Mouse (Mus musculus) heart, postnatal 10 days (tissue): ENCODE results near the gene Fah. TPM values are rescaled to one million over a fixed set of nuclear protein-coding genes. Genes with fewer than 3 reads are reported as not detected.

Experiments
- DNase-seq, 2 experiments: peaks; one replicate each; pipeline ENCODE4 v3.0.0; 2021
- intact Hi-C: fragments of 180-260 bp; cut with DNase I; formaldehyde crosslinking; loops from one replicate; pipeline ENCODE4 v1.15.1; 2025
- total RNA-seq, 2 experiments: library from RNA; stranded (reverse); gene quantifications; 2 replicates each; pipeline ENCODE4 v1.2.3; 2021

Gene Fah
- total RNA-seq, 2 experiments from 2014 or later = 6.0 to 7.3 TPM

DNA sequence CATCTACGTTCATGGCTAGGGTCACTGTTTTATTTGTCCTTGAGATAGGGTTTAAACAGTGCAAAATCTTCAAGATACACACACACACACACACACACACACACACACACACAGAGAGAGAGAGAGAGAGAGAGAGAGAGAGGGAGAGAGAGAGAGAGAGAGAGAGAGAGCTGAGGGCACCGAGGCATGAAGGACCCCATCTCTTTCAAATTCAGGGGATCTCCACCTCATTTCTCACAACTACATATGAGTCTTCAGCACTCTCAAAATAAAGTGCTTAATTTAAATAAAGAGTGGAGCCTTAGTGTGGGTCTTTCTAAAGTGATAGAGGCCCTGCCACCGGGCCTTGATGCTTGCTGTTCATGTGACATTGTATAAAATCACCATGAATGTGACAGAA is 10.5 kb downstream of the Fah start:
- intact Hi-C loops = no loop called here
- DNase-seq = no peak

GRCm38 (mm10) chr7:84594917-84595303 is 11.6 kb downstream of the Fah start:
- DNase-seq = no peak

DNA sequence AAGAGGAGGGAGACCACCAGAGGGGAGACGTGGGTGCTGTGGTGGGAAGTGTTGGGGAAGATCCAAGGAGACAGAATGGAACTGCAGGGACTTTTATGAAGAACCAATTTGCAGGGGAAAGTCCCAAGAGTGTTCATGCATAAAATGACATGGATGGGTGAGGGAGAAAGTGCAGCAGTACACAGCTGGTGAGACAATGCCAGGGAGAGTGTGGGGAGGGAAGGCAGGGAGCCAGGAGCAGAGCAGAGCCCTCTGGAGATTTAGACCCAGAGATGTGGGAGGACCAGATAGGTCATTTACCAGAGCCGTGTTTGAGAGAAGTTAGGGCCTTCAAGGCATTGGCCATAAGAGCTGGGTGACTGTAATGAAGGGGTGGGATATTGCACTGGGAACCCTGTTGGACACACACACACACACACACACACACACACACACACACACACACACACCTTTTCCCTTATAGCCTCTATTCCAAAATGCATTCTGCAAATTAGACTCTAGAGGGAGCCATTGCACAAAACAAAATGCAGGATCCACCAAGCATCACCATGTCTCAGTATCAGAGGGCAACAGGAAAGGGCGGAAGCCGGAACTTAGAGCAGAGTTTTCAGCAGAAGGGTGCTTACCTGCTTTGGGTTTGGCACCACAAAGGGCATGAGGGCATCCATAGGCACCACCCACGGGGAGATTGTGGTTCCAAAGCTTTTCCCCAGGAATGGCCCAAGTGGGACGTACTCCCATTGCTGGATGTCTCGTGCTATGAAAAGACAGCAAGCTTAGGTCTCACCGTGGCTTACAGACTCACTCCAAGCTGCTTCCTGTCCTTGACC is 12.2 kb downstream of the Fah start:
- peak; percentile 37 to 68 for DNase-seq

More at GRCm38 (mm10) chr7:84594917-84595303, 11.6 kb downstream of the Fah start:
- intact Hi-C loops = loop anchor here (1.0 to 2.0 kb wide), 2 partner anchors 154 to 184 kb away; no protein-coding TSS in a partner anchor

DNA sequence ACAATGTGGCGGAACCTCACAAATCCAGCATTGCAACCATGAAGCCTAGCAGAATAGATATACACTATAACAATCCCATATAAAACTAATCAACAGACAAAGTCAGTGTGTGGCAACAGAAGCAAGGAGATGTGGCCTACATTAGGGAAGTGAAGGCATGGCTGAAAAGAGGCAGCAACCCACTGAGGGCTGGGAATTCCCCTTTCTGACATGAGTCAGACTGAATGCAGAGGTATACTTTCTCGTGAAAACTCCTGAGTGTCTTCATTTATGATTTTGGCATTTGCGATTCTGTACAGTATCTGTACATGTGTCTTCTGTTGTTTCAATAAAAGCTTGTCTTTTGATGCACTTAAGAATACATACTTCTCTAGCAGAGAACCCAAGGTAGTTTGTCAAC is 15.2 kb downstream of the Fah start:
- intact Hi-C loops = no loop called here

More for the DNA sequence above, 12.2 kb downstream of the Fah start:
- intact Hi-C loops = loop anchor here (1.0 to 2.0 kb wide), 2 partner anchors 154 to 185 kb away; no protein-coding TSS in a partner anchor

GRCm38 (mm10) chr7:84590622-84591021 is 15.9 kb downstream of the Fah start:
- no peak for DNase-seq
- intact Hi-C loops = no loop called here

More for the DNA sequence above, 15.2 kb downstream of the Fah start:
- no peak for DNase-seq

DNA sequence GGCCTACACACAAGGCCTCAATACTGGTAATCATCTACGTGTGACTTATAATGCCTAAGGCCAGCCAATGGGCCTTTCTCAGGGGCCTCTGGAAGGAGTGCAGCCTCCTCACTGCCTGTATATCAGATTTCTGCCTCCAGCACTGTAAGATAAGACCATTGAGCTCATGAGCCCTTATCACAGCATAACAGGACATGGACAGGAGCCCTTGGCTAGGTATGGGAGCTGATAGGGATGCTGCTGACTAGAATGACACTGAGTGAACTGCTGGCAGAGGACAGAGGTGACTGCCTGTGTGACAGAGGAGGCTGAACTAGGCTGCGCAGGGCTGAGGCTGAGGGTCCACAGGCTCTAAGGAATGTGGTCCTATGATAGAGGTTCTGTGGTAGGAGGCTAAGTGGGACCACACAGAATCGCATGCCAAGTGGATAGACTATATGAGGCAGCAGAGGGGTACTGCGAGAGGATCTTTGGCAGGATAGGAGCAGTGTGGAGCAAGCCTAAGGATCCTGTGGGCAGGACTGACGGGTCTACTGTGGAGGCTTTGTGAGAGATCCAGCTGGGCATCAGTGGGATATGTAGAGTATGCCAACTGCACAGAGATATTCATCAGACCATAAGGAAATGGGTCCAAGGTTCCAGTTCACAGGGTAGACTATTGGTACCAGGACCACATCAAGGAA is 19.3 kb downstream of the Fah start:
- intact Hi-C loops = no loop called here
- DNase-seq = no peak

- intact Hi-C loops = no loop called here
- DNase-seq = no peak
Measured at GRCm38 (mm10) chr7:84586360-84587100, 20.0 kb downstream of the Fah start.

DNA sequence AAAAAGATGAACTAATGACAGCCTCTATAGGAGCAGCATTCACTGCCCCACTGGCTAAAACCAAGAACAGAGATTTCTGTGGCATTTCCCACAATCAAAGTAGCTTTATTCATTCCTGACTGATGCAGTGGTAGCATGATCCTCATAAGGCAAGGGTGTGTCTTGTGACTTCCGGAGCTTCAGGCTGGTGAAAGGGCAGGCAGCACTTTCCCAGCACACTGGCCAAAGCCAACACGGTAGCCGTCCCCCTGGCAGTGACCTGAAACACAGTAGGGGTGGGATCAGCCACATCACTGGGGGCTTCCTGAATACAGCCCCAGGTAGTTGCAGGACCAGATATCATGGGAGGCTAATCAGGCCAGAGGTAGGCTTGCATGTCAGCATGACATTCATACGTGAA is 21.4 kb downstream of the Fah start:
- no peak for DNase-seq
- intact Hi-C loops = no loop called here

- no peak for DNase-seq
- intact Hi-C loops = no loop called here
Measured at GRCm38 (mm10) chr7:84579769-84580168, 26.8 kb downstream of the Fah start.

- no peak for DNase-seq
- intact Hi-C loops = no loop called here
Measured at GRCm38 (mm10) chr7:84578841-84579240, 27.7 kb downstream of the Fah start.

GRCm38 (mm10) chr7:84577034-84577433 is 29.5 kb downstream of the Fah start:
- no peak for DNase-seq
- intact Hi-C loops = no loop called here

- peak; percentile 47 to 48 for DNase-seq
- intact Hi-C loops = no loop called here
Measured at GRCm38 (mm10) chr7:84566200-84566599, 40.3 kb downstream of the Fah start.

DNA sequence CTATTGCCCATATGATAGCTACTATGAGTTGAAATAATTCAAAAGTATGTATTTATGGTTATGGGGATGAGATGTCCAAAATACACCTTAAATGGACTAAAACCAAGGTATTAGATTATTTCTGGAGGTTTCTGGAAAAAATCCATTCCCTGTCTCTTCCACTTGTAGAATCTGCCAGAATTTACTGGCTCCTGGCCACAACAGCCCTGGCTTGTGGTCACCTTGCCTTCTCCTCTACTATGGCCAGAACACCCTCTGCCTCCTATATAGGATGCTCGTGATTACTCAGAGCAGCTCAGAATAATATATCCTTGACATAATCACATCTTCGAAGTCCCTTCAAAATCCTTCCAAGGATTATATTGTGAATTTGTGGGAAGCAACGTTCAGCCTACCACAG is 42.3 kb downstream of the Fah start:
- DNase-seq = no peak
- intact Hi-C loops = no loop called here

GRCm38 (mm10) chr7:84560500-84560899 is 46.0 kb downstream of the Fah start:
- intact Hi-C loops = no loop called here

DNA sequence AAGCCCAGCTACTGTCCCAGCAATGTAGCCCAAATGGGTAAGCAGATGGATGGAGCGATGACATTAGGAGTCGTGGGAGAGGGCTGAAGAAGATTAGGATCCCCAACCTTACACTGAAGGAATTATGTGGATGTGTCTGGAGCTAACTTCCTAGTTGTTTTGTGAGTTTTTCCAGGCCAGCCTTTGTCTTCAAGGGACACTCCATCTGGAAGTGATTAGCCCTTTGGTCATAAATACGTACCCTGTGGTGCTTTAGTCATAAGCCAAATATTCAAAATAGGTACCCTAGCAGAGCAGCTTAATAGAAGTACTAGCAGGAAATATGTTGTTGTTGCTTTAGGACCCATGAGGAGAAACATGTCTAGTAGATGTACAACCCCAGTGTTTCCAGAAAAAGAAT is 49.2 kb downstream of the Fah start:
- intact Hi-C loops = no loop called here
- no peak for DNase-seq

More at GRCm38 (mm10) chr7:84560500-84560899, 46.0 kb downstream of the Fah start:
- DNase-seq = no peak

DNA sequence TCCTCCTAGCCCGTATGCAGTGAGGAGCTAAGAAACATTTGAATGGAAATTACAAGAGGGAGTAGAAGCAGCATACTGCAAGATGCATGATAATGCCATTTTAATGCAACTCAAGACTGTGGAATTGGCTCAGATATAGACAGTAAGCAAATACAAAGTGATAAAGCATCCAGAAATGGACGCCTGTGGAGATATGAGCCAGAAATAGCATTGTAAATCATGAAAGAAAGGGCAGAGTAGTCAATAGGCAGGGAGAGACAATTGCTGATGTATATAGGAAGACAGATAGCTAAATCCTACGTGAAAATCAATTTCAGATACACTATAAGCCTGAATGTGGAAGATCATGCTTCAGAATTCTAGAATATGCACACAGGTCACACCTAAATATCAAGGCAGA is 51.2 kb downstream of the Fah start:
- no peak for DNase-seq
- intact Hi-C loops = no loop called here

- no peak for DNase-seq
- intact Hi-C loops = no loop called here
Measured at GRCm38 (mm10) chr7:84551472-84551871, 55.0 kb downstream of the Fah start.

DNA sequence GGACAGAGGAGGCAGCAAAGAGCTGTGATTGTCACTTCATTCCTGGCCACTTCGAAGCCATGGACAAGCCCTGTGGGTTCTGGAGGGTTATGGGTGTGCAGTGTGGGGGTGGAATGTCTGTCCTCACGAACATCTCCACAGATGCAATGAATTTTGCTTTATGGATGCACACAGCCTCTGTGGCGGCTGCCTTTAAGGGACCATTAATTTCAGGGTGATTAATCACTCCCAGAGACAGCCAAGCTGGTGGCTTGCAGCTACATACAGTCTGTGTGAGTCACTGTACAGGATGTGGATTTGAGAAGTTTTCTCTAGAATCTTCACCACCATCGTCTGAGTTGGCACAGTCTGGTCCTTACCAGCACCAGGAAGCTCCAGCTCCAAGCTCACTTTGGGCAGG is 59.9 kb downstream of the Fah start:
- intact Hi-C loops = no loop called here
- DNase-seq = no peak

- no peak for DNase-seq
- intact Hi-C loops = no loop called here
Measured at GRCm38 (mm10) chr7:84544946-84545345, 61.6 kb downstream of the Fah start.
